8 mouse cellular contexts compared by ENCODE assay signal in genomic region chr4:140617391-140618385, GRCm38 (mm10). TPM values are rescaled to one million over a fixed set of nuclear protein-coding genes. Genes with fewer than 3 reads are reported as not detected.
DNase-seq lines count a peak whose midpoint lies in the region; ATAC-seq lines count a peak whose summit lies in the region.

No protein-coding gene starts in this region.

- H3K9me3 ChIP-seq in heart, embryonic 10.5 days = no peaks in the 10 kb centered on the region
- no peaks in the 10 kb centered on the region for H3K9me3 ChIP-seq in kidney, embryonic 15.5 days (replicated peaks)

- no peak overlapping the region for H3K9ac ChIP-seq in kidney, embryonic 15.5 days

- peaks cover 17% of the 10 kb centered on the region for H3K36me3 ChIP-seq in heart, embryonic 10.5 days
- H3K36me3 ChIP-seq in kidney, embryonic 15.5 days = peaks cover 6% of the 10 kb centered on the region; the same call in 1 of the 2 replicates

- intact Hi-C loops in gastrocnemius, postnatal 36 days (cut with DNase I) = loop anchor here (5.0 kb wide), 1 partner anchor 60 kb away; no protein-coding TSS in a partner anchor

- H3K4me2 ChIP-seq in kidney, embryonic 15.5 days = no peak overlapping the region

- no peak overlapping the region for H3K4me3 ChIP-seq in heart, embryonic 10.5 days
- H3K4me3 ChIP-seq in kidney, embryonic 15.5 days (replicated peaks) = no peak overlapping the region

- H3K27me3 ChIP-seq in heart, embryonic 10.5 days (ENCODE audit: insufficient read depth, poor library complexity, severe bottlenecking) = no peaks in the 10 kb centered on the region
- H3K27me3 ChIP-seq in kidney, embryonic 15.5 days = no peaks in the 10 kb centered on the region

- ATAC-seq in kidney, embryonic 15.5 days (replicated peaks; ENCODE audit: low FRiP score) = peak; percentile 49

- 64% methylated on average over 16 of the region's 16 CpGs for whole genome bisulfite sequencing in heart, embryonic 10.5 days
- 50% methylated on average over 16 of the region's 16 CpGs for WGBS in kidney, embryonic 15.5 days

- DNase-seq in gastrocnemius, adult 18-20 months (ENCODE audit: low spot score) = peak; percentile 72
- no peak for DNase-seq in gastrocnemius, postnatal 36 days
- peak; percentile 67 to 70 for DNase-seq in cerebellum, postnatal 10 days
- DNase-seq in heart, embryonic 10.5 days (ENCODE audit: low spot score) = no peak
- DNase-seq in lung, postnatal 10 days = peak; percentile 81
- peak; percentile 69 for DNase-seq in thymus, postnatal 0 days (ENCODE audit: low spot score)
- DNase-seq in ovary, postnatal 14 days (ENCODE audit: low spot score) = no peak

- H3K27ac ChIP-seq in heart, embryonic 10.5 days = peak overlapping the region; percentile 54
- peak overlapping the region; percentile 84 for H3K27ac ChIP-seq in kidney, embryonic 15.5 days

- peaks cover 51% of the 10 kb centered on the region for H3K4me1 ChIP-seq in heart, embryonic 10.5 days
- H3K4me1 ChIP-seq in kidney, embryonic 15.5 days = peaks cover 75% of the 10 kb centered on the region

RNA-seq across cellular contexts. Expression of gene Arhgef10l, which starts 48.1 kb away (rescaled TPM):
- 10 to 100 TPM; 53.2 to 68.6 TPM for total RNA-seq in gastrocnemius, adult 18-20 months (2021)
- total RNA-seq in gastrocnemius, postnatal 36 days (2021) = 10 to 100 TPM; 39.0 to 49.9 TPM
- 13.3 and 14.9 TPM in 2 replicates for polyA plus RNA-seq in heart, embryonic 10.5 days (2016; fragmentation: Nextera tagmentation; extraction: Ambion mirVana)
- 20.3 and 20.7 TPM in 2 replicates for polyA plus RNA-seq in kidney, embryonic 15.5 days (2015; fragmentation: Nextera tagmentation; extraction: Ambion mirVana)
- 12.5 and 16.3 TPM in 2 replicates for polyA plus RNA-seq in thymus, postnatal 0 days (2015; fragmentation: Nextera tagmentation; extraction: Ambion mirVana)

Comparison
In these comparisons a context has a peak if more than half of its experiments do, and no peak if none do; other contexts are left out.
1. DNase-seq: peak in gastrocnemius, adult 18-20 months (single experiment), cerebellum, postnatal 10 days (2 of 2), lung, postnatal 10 days (single experiment) and thymus, postnatal 0 days (single experiment); none in gastrocnemius, postnatal 36 days (0 of 2), heart, embryonic 10.5 days (single experiment) and ovary, postnatal 14 days (single experiment).